Mouse (Mus musculus): ENCODE data around the gene Fam178b.

GRCm38 (mm10) chr1:36707797-36708196 is 24.8 kb upstream of the Fam178b start:
- TF ChIP-seq CTCF (IDR thresholded peaks at IDR 0.05; ENCODE audit: low read depth) (no peak), EP300 (optimal IDR thresholded peaks at IDR 0.05) (no peak)
